Mouse (Mus musculus): ENCODE measurements around the gene Lingo4.

Gene Lingo4

GRCm38 (mm10) chr3:94398217-94398616, at the start of gene Lingo4:
Gene Lingo4 (plus strand): TSS chr3:94398517.
- DNase-seq (ENCODE audit: low read depth, low spot score) = no peak

- DNase-seq (ENCODE audit: low read depth, low spot score) = peak; percentile 21
Observed at GRCm38 (mm10) chr3:94360812-94361211, 37.5 kb upstream of the Lingo4 start.

- DNase-seq (ENCODE audit: low read depth, low spot score) = no peak
Observed at GRCm38 (mm10) chr3:94362138-94362537, 36.2 kb upstream of the Lingo4 start, which contains the start of gene C2cd4d. Gene C2cd4d (plus strand): TSS chr3:94362438.

GRCm38 (mm10) chr3:94363291-94364153, 34.8 kb upstream of the Lingo4 start:
- no peak for DNase-seq (ENCODE audit: low read depth, low spot score)

GRCm38 (mm10) chr3:94364154-94364526, 34.2 kb upstream of the Lingo4 start:
- DNase-seq (ENCODE audit: low read depth, low spot score) = no peak

- peak; percentile 90 for DNase-seq (ENCODE audit: low read depth, low spot score)
Observed at GRCm38 (mm10) chr3:94366761-94367160, 31.6 kb upstream of the Lingo4 start.

GRCm38 (mm10) chr3:94367511-94367910, 30.8 kb upstream of the Lingo4 start:
- no peak for DNase-seq (ENCODE audit: low read depth, low spot score)

- DNase-seq (ENCODE audit: low read depth, low spot score) = no peak
Observed at GRCm38 (mm10) chr3:94368631-94369030, 29.7 kb upstream of the Lingo4 start.

- no peak for DNase-seq (ENCODE audit: low read depth, low spot score)
Observed at GRCm38 (mm10) chr3:94369709-94370108, 28.6 kb upstream of the Lingo4 start.

GRCm38 (mm10) chr3:94371637-94372036, 26.7 kb upstream of the Lingo4 start:
- no peak for DNase-seq (ENCODE audit: low read depth, low spot score)

GRCm38 (mm10) chr3:94372038-94372437, 26.3 kb upstream of the Lingo4 start:
- DNase-seq (ENCODE audit: low read depth, low spot score) = no peak

GRCm38 (mm10) chr3:94372641-94373040, 25.7 kb upstream of the Lingo4 start, which contains the start of gene Rorc:
Gene Rorc (plus strand): TSS chr3:94372794.
- DNase-seq (ENCODE audit: low read depth, low spot score) = no peak

GRCm38 (mm10) chr3:94373090-94373489, 25.2 kb upstream of the Lingo4 start:
- DNase-seq (ENCODE audit: low read depth, low spot score) = no peak

GRCm38 (mm10) chr3:94373597-94374011, 24.7 kb upstream of the Lingo4 start:
- no peak for DNase-seq (ENCODE audit: low read depth, low spot score)

GRCm38 (mm10) chr3:94374636-94375035, 23.7 kb upstream of the Lingo4 start:
- DNase-seq (ENCODE audit: low read depth, low spot score) = no peak

GRCm38 (mm10) chr3:94375146-94375545, 23.2 kb upstream of the Lingo4 start:
- no peak for DNase-seq (ENCODE audit: low read depth, low spot score)

- DNase-seq (ENCODE audit: low read depth, low spot score) = peak; percentile 32
Observed at GRCm38 (mm10) chr3:94375861-94376260, 22.5 kb upstream of the Lingo4 start.

GRCm38 (mm10) chr3:94377028-94377923, 21.0 kb upstream of the Lingo4 start:
- DNase-seq (ENCODE audit: low read depth, low spot score) = peak; percentile 31

- DNase-seq (ENCODE audit: low read depth, low spot score) = peak; percentile 45
Observed at GRCm38 (mm10) chr3:94379831-94380510, 18.3 kb upstream of the Lingo4 start.

GRCm38 (mm10) chr3:94382308-94382707, 16.0 kb upstream of the Lingo4 start:
- DNase-seq (ENCODE audit: low read depth, low spot score) = no peak

GRCm38 (mm10) chr3:94383476-94383875, 14.8 kb upstream of the Lingo4 start:
- DNase-seq (ENCODE audit: low read depth, low spot score) = no peak

- no peak for DNase-seq (ENCODE audit: low read depth, low spot score)
Observed at GRCm38 (mm10) chr3:94386671-94387070, 11.6 kb upstream of the Lingo4 start.

Measured in CD4-positive, CD25-positive, alpha-beta regulatory T cell, adult 2 months (primary cell).